ENCODE assay signal across 17 mouse cellular contexts in genomic region chr12:76375506-76375905, GRCm38 (mm10). TPM values are rescaled to one million over a fixed set of nuclear protein-coding genes. Genes with fewer than 3 reads are reported as not detected.
DNase-seq lines count a peak whose midpoint lies in the region; ATAC-seq and TF ChIP-seq lines count a peak whose summit lies in the region.
"Had no signal": no experiment of that assay in that cellular context is flagged by ENCODE, and none has a peak within 500 bp of the region (broad histone marks: within the 10 kb centered on the region; RNA-seq: fewer than 3 reads in every experiment).

No protein-coding gene starts in this region.

- peak; percentile 83 for TF ChIP-seq EP300 in liver, embryonic 14.5 days (IDR thresholded peaks at IDR 0.05; ENCODE audit: low read depth)

- H3K27me3 ChIP-seq in liver, embryonic 14.5 days (ENCODE audit: control insufficient read depth, insufficient read depth, low read length): no peaks in the 10 kb centered on the region
- H3K27me3 ChIP-seq: embryonic facial prominence, embryonic 12.5 days; forebrain, embryonic 13.5 days; hindbrain, embryonic 13.5 days; limb, embryonic 15.5 days had no signal

- intact Hi-C loops in gastrocnemius, postnatal 14 days (cut with DNase I; ENCODE audit: low total_unique reads): no loop called here
- intact Hi-C loops in gastrocnemius, adult 2 months (cut with DNase I): no loop called here

- H3K9me3 ChIP-seq in liver, embryonic 14.5 days (ENCODE audit: control insufficient read depth, low read length): no peaks in the 10 kb centered on the region
- H3K9me3 ChIP-seq: embryonic facial prominence, embryonic 12.5 days; forebrain, embryonic 13.5 days; hindbrain, embryonic 13.5 days; limb, embryonic 15.5 days had no signal

- peaks cover 51 to 61% of the 10 kb centered on the region in 2 experiments for H3K4me1 ChIP-seq in liver, embryonic 14.5 days (replicated peaks; ENCODE audit: control insufficient read depth in 2 of 2, insufficient read depth in 2 of 2, low read length in 1 of 2)

- ATAC-seq in liver, embryonic 14.5 days (ENCODE audit: insufficient read depth): peak; percentile 66
- ATAC-seq: forebrain, embryonic 13.5 days had no signal

- peak; percentile 62 for DNase-seq in 416B (ENCODE audit: low read depth)
- peak; percentile 83 for DNase-seq in CD4-positive helper T cell, adult 2 months (ENCODE audit: low read depth, low spot score)
- peak; percentile 62 for DNase-seq in c-Kit-positive CD71-positive TER-119-positive erythroid progenitor cells, embryonic 14.5 days (ENCODE audit: low spot score)
- peak; percentile 59 to 71 (median 64) for DNase-seq in liver, embryonic 14.5 days (ENCODE audit: low read depth in 3 of 3, low spot score in 3 of 3)
- DNase-seq in gastrocnemius, postnatal 14 days: no peak
- no peak for DNase-seq in adrenal gland, adult 2 months
- DNase-seq in gastrocnemius, adult 2 months: no peak
- DNase-seq: cerebellum, postnatal 10 days; kidney, adult 2 months; lung, postnatal 4 days; right cerebral cortex, postnatal 4 days; thymus, postnatal 4 days had no signal

- no peaks in the 10 kb centered on the region; the same call in 1 of the 2 replicates for H3K36me3 ChIP-seq in liver, embryonic 14.5 days (replicated peaks; ENCODE audit: control insufficient read depth, insufficient read depth, low read depth)
- H3K36me3 ChIP-seq: embryonic facial prominence, embryonic 12.5 days; hindbrain, embryonic 13.5 days; limb, embryonic 15.5 days had no signal

- no peak overlapping the region for H3K4me3 ChIP-seq in liver, embryonic 14.5 days (ENCODE audit: insufficient read depth in 1 of 2, low read depth in 2 of 2, low read length in 2 of 2)
- no peak overlapping the region for H3K4me3 ChIP-seq in gastrocnemius, adult 2 months
- H3K4me3 ChIP-seq: embryonic facial prominence, embryonic 12.5 days; forebrain, embryonic 13.5 days; hindbrain, embryonic 13.5 days; limb, embryonic 15.5 days had no signal

- H3K27ac ChIP-seq in liver, embryonic 14.5 days: peak overlapping the region; percentile 55
- H3K27ac ChIP-seq in gastrocnemius, adult 2 months: no peak overlapping the region
- H3K27ac ChIP-seq: embryonic facial prominence, embryonic 12.5 days; forebrain, embryonic 13.5 days; hindbrain, embryonic 13.5 days; limb, embryonic 15.5 days had no signal

- peak overlapping the region; percentile 41 for H3K9ac ChIP-seq in liver, embryonic 14.5 days (replicated peaks)
- H3K9ac ChIP-seq: embryonic facial prominence, embryonic 12.5 days; forebrain, embryonic 13.5 days; hindbrain, embryonic 13.5 days; limb, embryonic 15.5 days had no signal

- no peak for TF ChIP-seq CTCF in liver, embryonic 14.5 days (IDR thresholded peaks at IDR 0.05; ENCODE audit: low read depth)
- TF ChIP-seq CTCF in gastrocnemius, adult 2 months (IDR thresholded peaks at IDR 0.05): no peak

- 17% methylated on average over 3 of the region's 3 CpGs for WGBS in liver, embryonic 14.5 days (ENCODE audit: insufficient replicate concordance)

- peak overlapping the region; percentile 62 for H3K4me2 ChIP-seq in liver, embryonic 14.5 days (ENCODE audit: low read depth)
- H3K4me2 ChIP-seq: embryonic facial prominence, embryonic 12.5 days; forebrain, embryonic 13.5 days; hindbrain, embryonic 13.5 days; limb, embryonic 15.5 days had no signal

RNA-seq across cellular contexts. Expression of gene Zbtb1, which starts 5.4 kb away (rescaled TPM):
- 1.5 and 2.6 TPM in 2 replicates for polyA plus RNA-seq in liver, embryonic 14.5 days (2012; rRNA removed)
- polyA plus RNA-seq in liver, embryonic 14.5 days (2014; fragmentation: Nextera tagmentation; extraction: Ambion mirVana): 3.5 and 4.4 TPM in 2 replicates
- 1 to 10 TPM; 4.3 to 4.4 TPM for total RNA-seq in gastrocnemius, postnatal 14 days (2021)
- 1 to 10 TPM; 5.0 to 5.5 TPM for total RNA-seq in adrenal gland, adult 2 months (2021)
- polyA plus RNA-seq in adrenal gland, adult 2 months (2012; rRNA removed): 2.3 and 2.4 TPM in 2 replicates
- total RNA-seq in gastrocnemius, adult 2 months (2021): 1 to 10 TPM; 3.6 to 4.3 TPM

RNA-seq across cellular contexts. Expression of gene Zbtb25, which starts 6.1 kb away (rescaled TPM):
- 5.1 and 5.6 TPM in 2 replicates for polyA plus RNA-seq in liver, embryonic 14.5 days (2012; rRNA removed)
- polyA plus RNA-seq in liver, embryonic 14.5 days (2014; fragmentation: Nextera tagmentation; extraction: Ambion mirVana): 7.2 and 7.8 TPM in 2 replicates
- 1 to 10 TPM; 7.8 to 8.7 TPM for total RNA-seq in gastrocnemius, postnatal 14 days (2021)
- total RNA-seq in adrenal gland, adult 2 months (2021): 1 to 10 TPM; 6.9 to 9.4 TPM
- polyA plus RNA-seq in adrenal gland, adult 2 months (2012; rRNA removed): 4.9 and 6.0 TPM in 2 replicates
- total RNA-seq in gastrocnemius, adult 2 months (2021): 1 to 10 TPM; 6.5 to 7.2 TPM

RNA-seq across cellular contexts. Expression of gene Hspa2, which starts 28.5 kb away (rescaled TPM):
- 1.0 and 1.3 TPM in 2 replicates for polyA plus RNA-seq in liver, embryonic 14.5 days (2012; rRNA removed)
- 1.4 and 1.9 TPM in 2 replicates for polyA plus RNA-seq in liver, embryonic 14.5 days (2014; fragmentation: Nextera tagmentation; extraction: Ambion mirVana)
- total RNA-seq in gastrocnemius, postnatal 14 days (2021): 10 to 100 TPM in 1 of 2 experiments, 1 to 10 TPM in 1; 8.7 to 12.7 TPM
- 10 to 100 TPM; 18.7 to 23.8 TPM for total RNA-seq in adrenal gland, adult 2 months (2021)
- polyA plus RNA-seq in adrenal gland, adult 2 months (2012; rRNA removed): 15.9 and 21.3 TPM in 2 replicates
- 1 to 10 TPM; 6.9 to 7.0 TPM for total RNA-seq in gastrocnemius, adult 2 months (2021)

RNA-seq across cellular contexts. Expression of gene Ppp1r36, which starts 41.8 kb away (rescaled TPM):
- polyA plus RNA-seq in liver, embryonic 14.5 days (2012; rRNA removed): 0.03 and 0.04 TPM in 2 replicates
- polyA plus RNA-seq in liver, embryonic 14.5 days (2014; fragmentation: Nextera tagmentation; extraction: Ambion mirVana): 0.09 TPM in 1 of 2 replicates, not detected in the other
- total RNA-seq in gastrocnemius, postnatal 14 days (2021): under 1 TPM; 0.31 to 0.51 TPM
- under 1 TPM; 0.23 to 0.24 TPM for total RNA-seq in adrenal gland, adult 2 months (2021)
- not detected in 2 replicates for polyA plus RNA-seq in adrenal gland, adult 2 months (2012; rRNA removed)
- not detected for total RNA-seq in gastrocnemius, adult 2 months (2021)
- polyA plus RNA-seq: large intestine, adult 2 months had no signal

RNA-seq across cellular contexts. Expression of gene Akap5, which starts 50.8 kb away (rescaled TPM):
- polyA plus RNA-seq in liver, embryonic 14.5 days (2012; rRNA removed): 0.21 and 0.32 TPM in 2 replicates
- 0.14 and 0.25 TPM in 2 replicates for polyA plus RNA-seq in liver, embryonic 14.5 days (2014; fragmentation: Nextera tagmentation; extraction: Ambion mirVana)
- 1 to 10 TPM; 1.0 to 1.5 TPM for total RNA-seq in gastrocnemius, postnatal 14 days (2021)
- under 1 TPM; 0.29 to 0.76 TPM for total RNA-seq in adrenal gland, adult 2 months (2021)
- 0.07 TPM in 2 replicates for polyA plus RNA-seq in adrenal gland, adult 2 months (2012; rRNA removed)
- total RNA-seq in gastrocnemius, adult 2 months (2021): under 1 TPM; 0.31 to 0.48 TPM

Comparison
In these comparisons a context has a peak if more than half of its experiments do, and no peak if none do; other contexts are left out.
1. DNase-seq: peak in 416B (single experiment), CD4-positive helper T cell, adult 2 months (single experiment), c-Kit-positive CD71-positive TER-119-positive erythroid progenitor cells, embryonic 14.5 days (single experiment) and liver, embryonic 14.5 days (3 of 3); none in gastrocnemius, postnatal 14 days (single experiment), adrenal gland, adult 2 months (single experiment) and gastrocnemius, adult 2 months (single experiment).